Mouse (Mus musculus): ENCODE measurements at regions not wholly inside any gene's neighbourhood (a gene's known extent, or its start where the extent isn't known, plus 50 kb on each side); places are given as distances from the start of the nearest gene placed in this dataset.
A peak's percentile ranks its signal among the peaks of the same experiment; 100 is the strongest.
"Not testable (repeated sequence)": the region's sequence is repeated elsewhere in the genome, so short reads cannot be mapped to it uniquely, and the experiment has no call there.

DNA sequence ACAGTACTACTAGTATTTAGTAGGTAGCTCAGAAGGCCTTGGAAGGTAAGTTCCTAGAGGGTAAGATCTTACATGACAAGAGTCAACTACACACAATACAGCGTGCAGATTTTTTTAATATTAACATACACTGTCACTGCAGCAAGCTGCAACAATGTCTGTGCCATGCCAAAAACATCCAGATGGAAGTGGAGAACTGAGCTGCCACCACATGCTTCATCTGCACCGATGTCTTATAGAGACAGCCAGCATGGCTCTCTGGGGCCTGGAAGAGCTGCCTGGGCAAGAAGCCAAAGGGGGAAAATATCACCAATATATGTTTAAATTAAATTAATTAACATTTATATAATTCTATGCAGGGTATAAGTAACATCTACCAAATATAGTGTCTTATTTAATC lies 795.3 kb downstream of the Cypt12 start:
- DNase-seq (ENCODE audit: low spot score), result no peak

DNA sequence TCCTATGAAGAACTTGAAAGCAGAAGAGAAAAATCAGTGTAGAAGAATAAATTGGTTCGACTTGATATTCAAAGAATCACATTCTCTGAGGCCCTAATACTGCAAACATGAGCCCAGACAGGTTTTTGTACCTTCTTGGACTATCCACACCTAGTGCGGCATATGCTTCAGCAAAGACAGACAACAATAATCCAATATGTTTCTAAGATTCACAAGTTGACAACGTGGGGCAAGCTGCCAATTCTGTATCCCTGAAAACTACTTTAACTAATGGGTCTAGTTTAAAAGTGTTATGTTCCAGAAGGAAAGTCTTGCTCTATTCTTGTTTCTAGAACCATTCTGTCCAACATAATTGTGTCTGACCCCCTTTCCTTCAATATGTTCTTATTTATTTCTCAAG lies 796.0 kb downstream of the Cypt12 start:
- no peak for DNase-seq (ENCODE audit: low spot score)

DNA sequence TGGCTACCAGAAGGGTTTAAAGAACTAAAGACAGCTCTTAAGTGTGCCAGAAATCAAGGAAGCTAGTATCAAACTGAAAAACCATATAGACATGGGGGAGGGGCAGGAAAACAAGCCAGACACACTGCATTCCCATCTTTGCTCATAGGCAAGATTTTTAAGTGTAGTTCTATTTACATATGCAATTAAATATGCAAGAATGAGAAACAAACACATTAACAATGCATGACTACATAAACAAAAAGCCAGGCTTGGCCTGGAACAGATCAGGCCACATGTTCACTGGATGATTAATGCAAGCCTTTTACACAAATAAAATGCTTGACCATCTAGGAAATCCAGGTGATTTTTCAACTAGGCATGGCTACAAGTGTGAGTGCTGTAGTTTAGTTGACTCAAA lies 798.0 kb downstream of the Cypt12 start:
- no peak for DNase-seq (ENCODE audit: low spot score)

DNA sequence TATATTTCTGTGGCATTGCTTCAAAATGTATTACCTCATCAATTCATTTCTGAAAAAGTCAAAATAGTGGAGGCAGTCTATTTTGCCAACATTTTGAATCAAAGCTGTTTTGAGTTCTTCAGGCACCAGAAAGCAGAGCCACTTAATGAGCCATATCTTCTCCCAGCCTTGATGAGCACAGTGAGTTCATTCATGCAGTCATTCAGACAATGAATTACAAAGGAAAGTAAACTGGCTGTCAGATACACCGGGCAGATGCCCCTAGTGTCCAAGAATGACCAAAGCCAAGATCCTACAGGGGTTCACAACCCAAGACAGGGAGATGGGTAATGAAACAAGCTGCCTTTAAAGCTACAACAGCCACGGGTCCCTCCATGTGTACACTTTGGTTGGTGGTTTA lies 798.7 kb downstream of the Cypt12 start:
- no peak for DNase-seq (ENCODE audit: low spot score)

DNA sequence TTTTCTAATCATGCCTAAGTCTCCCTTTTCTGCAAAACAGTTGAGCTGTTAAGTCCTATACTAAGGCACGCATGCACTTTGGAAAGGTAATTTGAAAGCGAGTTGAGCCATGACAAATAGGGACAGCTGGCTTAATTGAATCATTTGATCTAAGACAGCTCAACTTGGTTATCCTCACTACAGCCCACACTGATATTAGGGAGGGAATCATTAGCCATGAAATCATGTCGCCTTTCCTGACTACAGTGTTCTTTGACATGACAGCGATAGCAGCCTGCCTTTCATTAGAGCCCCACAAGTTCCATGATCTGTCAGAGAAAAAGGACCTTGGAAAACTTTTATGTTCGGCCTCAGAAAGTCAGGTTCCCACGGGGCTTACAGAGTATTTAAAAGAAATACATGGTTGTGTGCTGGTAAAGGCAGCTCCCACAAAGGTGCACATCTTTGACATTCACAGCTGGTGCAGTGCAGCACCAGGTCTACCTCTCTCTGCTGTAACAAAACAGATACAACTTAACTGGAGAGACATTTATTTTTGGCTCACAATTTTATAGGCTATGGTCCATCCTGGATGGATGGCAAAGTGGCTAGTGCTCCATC lies 803.5 kb downstream of the Cypt12 start:
- DNase-seq (ENCODE audit: low spot score), result no peak

DNA sequence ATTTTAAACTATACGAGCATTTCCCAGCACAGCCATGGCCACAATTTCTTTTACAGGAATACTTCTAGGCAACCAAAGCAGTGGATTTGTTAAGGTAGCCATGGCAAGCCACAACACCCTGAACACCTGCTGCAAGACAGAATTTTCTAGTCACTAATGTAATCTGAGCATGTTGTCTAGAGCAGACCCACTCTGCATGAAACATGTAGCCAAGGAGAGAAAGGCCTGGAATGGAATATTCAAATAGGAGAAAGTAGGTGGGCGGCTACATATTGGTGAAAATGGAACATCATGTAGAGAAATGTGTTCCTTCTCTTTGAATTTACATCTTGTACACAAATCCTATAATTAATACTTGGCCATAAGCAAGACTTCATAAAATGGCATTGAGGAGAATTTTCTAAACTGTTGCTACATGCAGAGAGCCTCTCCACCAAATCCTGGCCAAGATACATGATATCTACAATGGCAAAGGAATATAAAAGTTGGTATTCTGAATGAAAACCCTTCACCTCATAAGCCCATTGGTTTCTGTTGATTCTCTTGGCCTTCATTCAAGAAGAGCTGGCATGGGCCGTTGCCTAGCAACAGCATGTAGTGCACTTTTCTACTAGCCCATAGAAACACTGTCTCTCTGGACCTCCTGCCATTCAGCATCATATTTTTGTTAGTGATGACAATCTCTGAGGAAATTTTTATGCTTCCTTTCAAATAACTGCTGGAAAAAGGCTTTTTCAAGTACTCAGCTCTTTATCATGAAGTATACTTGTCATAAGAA lies 816.3 kb downstream of the Cypt12 start:
- DNase-seq (ENCODE audit: low spot score), result peak; percentile 20

DNA sequence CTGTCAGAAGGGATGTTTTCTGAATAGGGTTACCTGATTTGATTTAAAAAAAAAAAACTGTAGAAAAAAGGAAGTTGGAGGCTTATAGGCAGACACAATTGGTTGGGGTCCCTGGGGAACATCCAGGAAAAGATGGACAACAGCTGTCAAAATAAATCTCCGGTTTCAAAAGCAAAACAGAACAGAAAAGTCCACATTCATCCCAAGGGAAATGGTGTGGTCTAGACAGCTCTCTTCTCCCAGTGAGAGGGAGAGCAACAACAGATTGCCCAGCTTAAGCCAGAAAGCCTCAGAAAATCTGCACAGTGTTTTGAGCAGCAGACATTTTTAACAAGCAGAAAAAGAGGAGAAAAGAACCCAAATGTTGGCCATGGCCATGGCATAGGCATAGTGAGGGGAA lies 830.3 kb downstream of the Cypt12 start:
- no peak for DNase-seq (ENCODE audit: low spot score)

- no peak for DNase-seq (ENCODE audit: low spot score)
These were observed 839.4 kb downstream of the Cypt12 start for GRCm38 (mm10) chr3:18787531-18788176.

DNA sequence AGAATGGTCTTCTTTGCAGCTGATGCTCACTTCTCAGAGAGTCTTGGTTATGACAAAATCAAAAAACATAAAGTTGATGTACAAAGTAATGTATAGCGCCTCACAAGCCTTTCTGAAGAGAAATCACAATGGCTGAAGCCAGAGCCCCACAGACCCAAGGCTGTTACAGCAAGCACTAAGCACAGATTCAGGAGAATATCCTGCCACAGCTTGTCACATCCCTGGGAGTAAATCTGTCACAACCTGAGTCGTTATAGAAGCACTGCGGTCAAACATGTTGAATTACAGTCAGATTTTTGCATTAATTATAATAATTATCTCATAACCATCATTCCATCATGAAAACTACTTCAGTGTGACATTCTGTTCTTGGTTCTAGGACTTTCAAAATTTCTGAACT lies 825.7 kb downstream of the 1700064H15Rik start:
- DNase-seq (ENCODE audit: low spot score), result no peak

GRCm38 (mm10) chr3:18828788-18829320 lies 799.6 kb downstream of the 1700064H15Rik start:
- DNase-seq (ENCODE audit: low spot score), result not testable (repeated sequence)

DNA sequence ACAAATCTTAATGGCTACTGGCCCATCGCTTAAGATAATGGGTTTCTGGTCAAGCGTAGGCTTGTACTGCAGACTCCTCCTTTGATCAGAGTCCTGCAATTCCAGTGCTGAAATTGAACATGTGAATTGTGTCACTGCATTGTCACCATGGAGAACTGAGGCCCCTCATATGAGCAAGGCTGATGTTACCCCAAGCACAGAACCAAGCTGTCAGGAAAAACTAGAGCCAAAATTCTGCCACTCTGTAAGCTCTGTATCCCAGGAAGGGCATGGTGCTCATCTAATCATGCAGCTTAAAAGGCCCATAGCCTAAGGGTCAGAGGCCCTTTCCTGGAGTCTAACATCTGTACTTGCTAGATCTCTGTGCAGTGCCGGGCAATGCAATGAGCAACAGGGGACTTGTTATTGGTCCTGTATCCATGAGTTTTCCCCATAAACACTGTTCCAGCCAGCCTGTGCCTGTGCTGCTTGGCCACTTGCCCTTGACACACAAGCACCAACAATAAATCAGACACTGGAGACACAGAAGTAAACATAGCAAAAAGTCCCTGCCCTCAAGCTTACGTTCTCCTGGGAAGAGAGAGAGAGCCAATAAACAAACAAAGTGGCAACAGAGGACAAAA lies 760.2 kb downstream of the 1700064H15Rik start:
- peak; percentile 5 for DNase-seq (ENCODE audit: low spot score)

DNA sequence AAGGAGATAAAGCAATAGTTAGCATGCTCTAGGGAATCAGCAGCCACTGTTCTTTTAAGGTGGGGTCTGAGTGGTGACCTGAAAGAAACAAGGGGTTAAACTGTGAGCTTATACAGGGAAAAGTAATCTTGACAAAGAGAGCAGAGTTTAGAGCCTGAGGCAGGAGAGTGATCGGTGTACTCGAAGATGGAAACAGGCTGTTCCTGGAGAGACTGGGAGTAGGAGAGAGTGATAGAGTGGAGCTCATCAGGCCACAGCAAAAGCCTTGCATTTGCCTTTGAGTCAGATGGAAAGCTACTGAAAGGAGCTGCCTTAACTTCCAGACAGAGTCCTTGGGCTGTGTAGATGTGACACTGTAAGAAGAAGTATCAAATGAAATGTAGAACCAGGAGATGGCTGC lies 759.7 kb downstream of the 1700064H15Rik start:
- no peak for DNase-seq (ENCODE audit: low spot score)

GRCm38 (mm10) chr3:18877060-18877459 lies 751.4 kb downstream of the 1700064H15Rik start:
- no peak for DNase-seq (ENCODE audit: low spot score)

GRCm38 (mm10) chr3:18877572-18877971 lies 750.9 kb downstream of the 1700064H15Rik start:
- no peak for DNase-seq (ENCODE audit: low spot score)

DNA sequence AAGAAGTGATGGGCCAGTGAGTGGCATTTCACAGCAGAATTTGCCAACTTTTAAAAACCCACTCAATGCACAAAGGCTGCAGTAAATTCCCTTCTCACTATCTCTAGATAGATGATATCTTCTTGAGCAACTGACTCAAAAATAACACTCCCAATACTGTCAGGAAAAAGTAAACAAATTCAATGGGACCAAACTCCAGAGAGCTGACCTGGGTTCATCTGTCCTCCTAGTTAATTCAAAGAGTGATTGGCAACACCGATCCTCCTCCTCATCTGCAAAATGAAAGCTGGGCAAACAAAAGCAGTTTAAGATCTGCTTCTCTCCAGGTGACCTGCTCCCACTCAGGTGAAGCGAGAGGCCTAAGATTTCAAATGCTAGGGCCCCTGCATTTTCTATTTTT lies 747.3 kb downstream of the 1700064H15Rik start:
- DNase-seq (ENCODE audit: low spot score), result no peak

GRCm38 (mm10) chr3:18892813-18893212 lies 735.7 kb downstream of the 1700064H15Rik start:
- DNase-seq (ENCODE audit: low spot score), result no peak

GRCm38 (mm10) chr3:18905769-18906168 lies 722.7 kb downstream of the 1700064H15Rik start:
- DNase-seq (ENCODE audit: low spot score), result no peak

DNA sequence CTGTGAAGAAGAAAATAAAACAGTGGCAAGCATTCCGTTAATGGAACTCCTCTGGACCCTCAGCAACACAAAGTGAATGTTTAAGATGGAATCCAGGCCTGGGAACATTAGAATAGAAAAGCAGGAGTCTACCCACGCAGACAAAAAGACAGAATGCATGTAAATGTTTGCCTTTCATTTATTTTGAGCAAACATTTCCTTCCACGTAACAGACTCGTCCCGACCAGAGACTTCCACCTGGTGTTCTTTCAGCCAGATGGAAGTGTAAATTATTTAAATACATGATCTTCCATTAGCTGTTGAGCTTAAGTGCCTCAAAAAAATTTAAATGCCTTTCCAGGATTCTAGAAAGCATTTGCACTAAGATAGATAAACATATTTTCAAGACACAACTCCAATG lies 722.3 kb downstream of the 1700064H15Rik start:
- no peak for DNase-seq (ENCODE audit: low spot score)

GRCm38 (mm10) chr3:18908737-18909136 lies 719.7 kb downstream of the 1700064H15Rik start:
- DNase-seq (ENCODE audit: low spot score), result no peak

- no peak for DNase-seq (ENCODE audit: low spot score)
These were observed 699.9 kb downstream of the 1700064H15Rik start for GRCm38 (mm10) chr3:18928401-18929104.

GRCm38 (mm10) chr3:18929105-18929492 lies 699.4 kb downstream of the 1700064H15Rik start:
- DNase-seq (ENCODE audit: low spot score), result no peak
